Mouse (Mus musculus): ENCODE measurements around the gene Olfr714. TPM values are rescaled to one million over a fixed set of nuclear protein-coding genes. Genes with fewer than 3 reads are reported as not detected.
"Not testable (repeated sequence)": the region's sequence is repeated elsewhere in the genome, so short reads cannot be mapped to it uniquely, and the experiment has no call there.

Gene Olfr714
- total RNA-seq (2021), result not detected
- long read RNA-seq, experiment 1, result 0 reads
- long read RNA-seq, experiment 2, result 0 reads

GRCm38 (mm10) chr7:107070681-107071080 is at the start of gene Olfr714:
TSS of gene Olfr714 (plus strand) at chr7:107070981.
- no peak for DNase-seq
- intact Hi-C loops (cut with DNase I), result no loop called here

- no peak for DNase-seq
- intact Hi-C loops (cut with DNase I), result no loop called here
These were observed 39.9 kb upstream of the Olfr714 start, which contains the start of gene Olfr713 for GRCm38 (mm10) chr7:107030874-107031273. TSS of gene Olfr713 (plus strand) at chr7:107031174.

GRCm38 (mm10) chr7:107039934-107040563 is 30.7 kb upstream of the Olfr714 start:
- DNase-seq, result no peak
- intact Hi-C loops (cut with DNase I), result no loop called here

- DNase-seq, result no peak
- intact Hi-C loops (cut with DNase I), result no loop called here
These were observed 27.6 kb upstream of the Olfr714 start for GRCm38 (mm10) chr7:107043136-107043535.

- intact Hi-C loops (cut with DNase I), result no loop called here
- DNase-seq, result no peak
These were observed 26.4 kb upstream of the Olfr714 start for GRCm38 (mm10) chr7:107044407-107044806.

- DNase-seq, result peak in 1 of 2 experiments; percentile 58
- intact Hi-C loops (cut with DNase I), result no loop called here
These were observed 24.9 kb upstream of the Olfr714 start for GRCm38 (mm10) chr7:107045833-107046232.

- intact Hi-C loops (cut with DNase I), result no loop called here
- DNase-seq, result no peak
These were observed 23.2 kb upstream of the Olfr714 start for GRCm38 (mm10) chr7:107047578-107047977.

GRCm38 (mm10) chr7:107092920-107093319 is 22.1 kb downstream of the Olfr714 start, which contains the start of gene Olfr17:
TSS of gene Olfr17 (plus strand) at chr7:107093220.
- no peak for DNase-seq
- intact Hi-C loops (cut with DNase I), result no loop called here

GRCm38 (mm10) chr7:107110269-107110668 is 39.5 kb downstream of the Olfr714 start, which contains the start of gene Olfr715b:
TSS of gene Olfr715b (minus strand) at chr7:107110369.
- intact Hi-C loops (cut with DNase I); DNase-seq: not testable (repeated sequence)

Other genes starting within 250 kb of the Olfr714 start
- gene Olfr702, start 237.1 kb upstream of the Olfr714 start, total RNA-seq (2021), result not detected
- not detected for gene Olfr703, start 227.6 kb upstream of the Olfr714 start, total RNA-seq (2021)
- gene Olfr704, start 207.8 kb upstream of the Olfr714 start, total RNA-seq (2021), result not detected
- gene Olfr705, start 194.1 kb upstream of the Olfr714 start, total RNA-seq (2021), result not detected
- not detected for gene Olfr706, start 182.8 kb upstream of the Olfr714 start, total RNA-seq (2021)
- not detected for gene Olfr707, start 169.7 kb upstream of the Olfr714 start, total RNA-seq (2021)
- not detected for gene Olfr1532-ps1, start 163.0 kb upstream of the Olfr714 start, total RNA-seq (2021)
- not detected for gene Olfr709-ps1, start 138.8 kb upstream of the Olfr714 start, total RNA-seq (2021)
- not detected for gene Olfr710, start 122.7 kb upstream of the Olfr714 start, total RNA-seq (2021)
- not detected for gene Olfr6, start 107.0 kb upstream of the Olfr714 start, total RNA-seq (2021)
- not detected for gene Olfr711, start 95.5 kb upstream of the Olfr714 start, total RNA-seq (2021)
- gene Olfr2, start 64.9 kb upstream of the Olfr714 start, total RNA-seq (2021), result not detected
- gene Olfr713, start 39.8 kb upstream of the Olfr714 start, total RNA-seq (2021), result not detected
- not detected for gene Olfr17, start 22.2 kb downstream of the Olfr714 start, total RNA-seq (2021)
- not detected for gene Olfr715b, start 39.4 kb downstream of the Olfr714 start, total RNA-seq (2021)
- gene Olfr715, start 60.1 kb downstream of the Olfr714 start, total RNA-seq (2021), result not detected
- gene Olfr716, start 67.3 kb downstream of the Olfr714 start, total RNA-seq (2021), result not detected
- not detected for gene Nlrp14, start 96.0 kb downstream of the Olfr714 start, total RNA-seq (2021)
- under 1 TPM; 0.19 to 0.20 TPM for gene Rbmxl2, start 138.5 kb downstream of the Olfr714 start, total RNA-seq (2021)

Data from heart, postnatal 14 days (tissue).